Mouse (Mus musculus) liver, postnatal 0 days (tissue): ENCODE data around the gene Pard3b.

ENCODE experiments used
- CTCF ChIP-seq: sonication (generic); IDR thresholded peaks from 2 replicates; pipeline ENCODE4 v1.5.1; 2016; ENCODE audit warnings: antibody characterized with exemption, low read depth
- EP300 ChIP-seq: IDR thresholded peaks from 2 replicates; pipeline ENCODE4 v1.6.1; 2016; ENCODE audit warnings: antibody characterized with exemption, low read depth, mild to moderate bottlenecking

DNA sequence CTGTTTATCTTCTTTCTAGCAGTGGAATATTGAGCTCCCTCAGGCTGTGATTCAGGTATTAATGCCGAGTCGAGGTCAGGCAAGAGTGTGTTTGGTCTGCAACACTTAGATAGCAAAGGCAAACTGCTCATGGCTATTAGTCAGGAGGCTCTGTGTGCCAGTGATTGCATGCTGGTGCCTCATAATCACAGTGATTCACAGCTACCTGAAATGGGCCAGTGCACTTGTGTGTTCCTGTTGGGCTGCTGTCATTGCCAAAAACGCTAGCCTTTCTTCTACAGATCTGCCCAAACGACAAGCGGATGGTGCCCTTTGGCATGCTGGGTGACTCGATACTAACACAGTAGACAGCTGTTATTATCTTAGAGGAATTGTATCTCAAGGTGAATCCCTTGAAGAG, 416.7 kb downstream of the Pard3b start:
- TF ChIP-seq EP300 (no peak), CTCF (no peak)
